Mouse (Mus musculus) monocyte, adult 2 months (primary cell): ENCODE measurements around the gene Pbx1.
"Not testable (repeated sequence)": the region's sequence is repeated elsewhere in the genome, so short reads cannot be mapped to it uniquely, and the experiment has no call there.

Experiments used
- DNase-seq, 2 experiments: peaks; one replicate each; pipeline ENCODE4 v3.0.0; 2022; ENCODE audit warnings: low spot score in 2 of 2, low read depth in 1 of 2

Pbx1 gene

DNA sequence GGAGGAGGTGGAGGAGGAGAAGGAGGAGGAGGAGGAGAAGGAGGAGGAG is at the start of gene Pbx1:
Gene Pbx1 (minus strand): TSS at position 39 of the 49 bp plus-strand sequence.
- DNase-seq, result not testable (repeated sequence)

GRCm38 (mm10) chr1:168479626-168480025 is 47.6 kb upstream of the Pbx1 start:
- DNase-seq, result no peak

DNA sequence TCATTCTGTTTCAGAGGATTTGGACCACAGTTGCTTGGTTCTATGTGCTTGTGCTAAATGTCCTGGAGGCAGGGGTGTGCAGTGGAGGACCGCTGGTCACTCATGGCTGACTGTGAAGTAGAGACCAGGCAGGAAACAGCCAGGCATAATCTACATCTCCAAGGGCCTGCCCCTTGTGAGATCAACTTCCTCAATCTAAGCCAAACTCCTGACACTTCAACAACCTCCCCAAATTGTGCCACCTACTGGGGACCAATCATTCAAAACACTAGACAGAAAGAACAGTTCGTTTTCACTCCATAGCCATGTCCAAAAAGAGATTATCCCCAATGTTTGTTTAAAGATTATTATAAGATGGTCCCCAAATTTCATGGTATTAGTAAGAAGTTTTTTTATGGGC is 46.8 kb upstream of the Pbx1 start:
- DNase-seq, result no peak

- DNase-seq, result no peak
Observed at GRCm38 (mm10) chr1:168476917-168477316, 44.8 kb upstream of the Pbx1 start.

- no peak for DNase-seq
Observed at GRCm38 (mm10) chr1:168476216-168476897, 44.3 kb upstream of the Pbx1 start.

- no peak for DNase-seq
Observed at GRCm38 (mm10) chr1:168475579-168476208, 43.6 kb upstream of the Pbx1 start.

DNA sequence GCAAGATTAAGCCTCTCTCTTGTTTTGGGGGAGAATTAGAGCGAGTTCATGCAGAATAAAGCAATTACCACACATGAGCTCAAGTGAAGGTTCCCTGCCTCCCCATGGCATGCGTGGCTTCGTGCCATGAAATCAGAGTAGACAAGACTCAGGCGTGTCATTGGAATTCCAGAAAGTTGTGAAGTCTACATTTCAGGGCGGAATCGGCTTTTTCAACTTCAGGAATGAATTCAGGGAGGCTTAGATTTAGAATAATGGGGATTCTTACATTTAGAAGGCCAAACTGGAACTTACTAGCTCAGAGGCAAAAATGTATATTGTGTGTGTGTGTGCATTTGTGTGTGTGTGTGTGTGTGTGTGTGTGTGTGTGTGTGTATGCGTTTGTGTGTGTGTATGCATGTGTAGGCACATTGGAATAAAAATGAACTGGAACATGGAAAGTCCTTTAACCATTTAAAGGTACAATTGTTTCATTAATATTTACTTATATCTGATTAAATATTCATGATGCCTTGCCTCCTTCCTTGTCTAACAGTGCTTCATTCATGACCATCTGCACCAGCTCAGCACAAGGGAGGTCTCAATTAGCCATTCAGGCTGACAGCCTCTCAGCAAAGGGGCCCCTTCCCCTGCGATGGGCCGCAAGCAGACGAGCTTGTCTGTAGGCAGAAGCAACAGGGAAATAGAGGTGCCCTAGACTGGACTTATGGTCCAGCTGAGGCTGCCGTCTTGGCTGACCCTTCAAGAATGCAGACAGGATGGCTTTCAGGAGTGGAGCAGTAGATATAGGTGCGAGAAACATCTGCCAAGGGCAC is 41.4 kb upstream of the Pbx1 start:
- DNase-seq, result no peak

GRCm38 (mm10) chr1:168472545-168473254 is 40.6 kb upstream of the Pbx1 start:
- DNase-seq, result no peak

GRCm38 (mm10) chr1:168459426-168459825 is 27.4 kb upstream of the Pbx1 start:
- no peak for DNase-seq

GRCm38 (mm10) chr1:168457191-168457747 is 25.2 kb upstream of the Pbx1 start:
- no peak for DNase-seq

GRCm38 (mm10) chr1:168455178-168455577 is 23.1 kb upstream of the Pbx1 start:
- no peak for DNase-seq

GRCm38 (mm10) chr1:168433671-168434070 is 1.6 kb upstream of the Pbx1 start:
- DNase-seq, result no peak

GRCm38 (mm10) chr1:168432281-168432725 is 233 bp upstream of the Pbx1 start:
- peak; percentile 84 to 85 for DNase-seq

DNA sequence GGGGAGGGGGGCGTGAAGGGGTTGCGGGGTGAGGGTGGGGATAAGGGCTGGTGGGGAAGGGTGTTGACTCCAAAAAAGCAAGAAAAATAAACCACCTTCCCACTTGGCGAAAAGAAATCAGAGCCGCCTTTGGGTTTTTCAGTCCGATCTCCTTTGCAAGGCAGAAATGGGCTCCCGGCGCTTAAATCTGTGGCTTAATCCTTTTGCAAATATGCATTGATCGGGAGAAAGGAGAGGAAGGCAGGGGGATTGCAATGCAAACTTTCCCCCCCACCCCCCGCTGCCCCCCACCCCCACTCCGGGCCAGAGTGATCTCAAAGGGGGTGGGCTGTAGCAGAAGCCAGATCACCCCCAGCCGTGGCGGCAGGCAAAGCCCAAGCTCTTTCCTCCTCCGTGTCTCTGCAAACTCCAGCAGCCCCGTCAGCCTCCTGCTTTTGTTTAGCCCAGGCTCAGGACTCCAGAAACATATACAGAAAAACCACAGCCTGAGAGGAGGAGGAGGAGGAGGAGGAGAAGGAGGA is 299 bp downstream of the Pbx1 start:
- DNase-seq, result peak in 1 of 2 experiments; percentile 2

- DNase-seq, result no peak
Observed at GRCm38 (mm10) chr1:168430868-168431710, 981 bp downstream of the Pbx1 start.

DNA sequence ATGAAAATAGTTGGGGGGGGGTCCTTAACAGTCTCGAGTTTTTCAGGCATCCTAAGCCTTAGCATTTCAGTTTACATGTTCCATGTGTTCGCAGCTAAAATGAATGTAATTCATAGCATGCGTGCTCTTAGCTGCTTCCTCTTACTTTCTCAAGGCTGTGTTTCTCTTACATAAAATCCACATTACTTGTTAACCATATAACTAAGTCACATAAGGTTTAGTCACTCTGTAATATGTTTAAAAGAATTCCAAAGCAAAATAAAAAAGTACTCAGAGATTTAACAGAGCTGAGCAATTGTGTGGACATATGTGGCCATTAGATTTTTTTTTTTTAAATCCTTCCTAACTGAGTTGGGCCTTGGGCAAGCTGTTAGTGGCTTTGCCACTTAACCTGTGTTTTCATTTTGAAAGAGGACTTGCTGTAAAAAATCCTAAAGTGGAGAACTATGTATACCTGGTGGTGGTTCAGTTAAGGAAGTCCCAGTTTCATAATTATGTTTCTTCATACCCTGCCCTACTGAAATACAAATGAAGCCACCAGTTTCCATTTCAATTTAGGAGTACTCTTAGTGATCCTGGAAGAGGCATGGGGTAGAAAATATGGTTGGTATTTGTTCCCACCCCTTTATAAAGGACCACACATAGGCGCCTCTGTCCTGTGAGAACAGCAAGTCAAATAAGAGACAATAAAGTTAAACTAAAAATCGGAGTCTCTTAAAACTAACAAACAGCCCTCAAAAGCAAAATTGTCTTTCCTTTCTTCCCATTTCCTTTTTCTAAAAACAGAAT is 2.0 kb downstream of the Pbx1 start:
- DNase-seq, result no peak

- DNase-seq, result no peak
Observed at GRCm38 (mm10) chr1:168429406-168429805, 2.7 kb downstream of the Pbx1 start.

DNA sequence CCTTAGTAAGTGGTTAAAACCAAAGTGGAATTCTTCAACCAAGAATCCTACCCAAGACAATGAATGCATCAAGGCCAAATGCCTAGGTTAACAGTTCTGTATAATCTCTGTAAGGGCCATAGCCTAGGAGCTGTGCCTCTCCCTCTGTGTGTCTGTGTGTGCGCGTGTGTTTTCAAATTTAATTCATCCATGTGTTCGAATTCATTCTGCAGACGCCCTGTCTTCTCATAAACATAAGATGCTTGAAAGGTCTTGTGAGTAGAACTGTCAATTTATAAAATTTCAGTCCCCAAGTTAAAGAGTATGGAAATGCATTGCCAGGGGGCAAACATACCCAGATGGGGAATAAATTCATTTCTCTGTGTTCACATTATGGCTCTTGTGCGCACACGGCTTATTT is 3.8 kb downstream of the Pbx1 start:
- DNase-seq, result no peak

- no peak for DNase-seq
Observed at GRCm38 (mm10) chr1:168427596-168427995, 4.5 kb downstream of the Pbx1 start.

- DNase-seq, result no peak
Observed at GRCm38 (mm10) chr1:168426900-168427299, 5.2 kb downstream of the Pbx1 start.
